Mouse (Mus musculus) MEL (cell line): ENCODE results near the gene Ccr1l1.

Source experiments
- CTCF ChIP-seq, 3 experiments: IDR thresholded peaks in 2 of 3; conservative IDR thresholded peaks in 1 of 3; 2 replicates each; pipeline ENCODE4 v1.5.1; 2011 to 2012; ENCODE audit warnings: low read length in 3 of 3, low read depth in 2 of 3, mild to moderate bottlenecking in 2 of 3, improper control_type of control experiment in 1 of 3, inconsistent platforms in 1 of 3, mixed read lengths in 1 of 3, moderate library complexity in 1 of 3; ENCODE audit not compliant: control insufficient read depth in 1 of 3, insufficient read depth in 1 of 3, poor library complexity in 1 of 3, severe bottlenecking in 1 of 3
- GATA1 ChIP-seq: IDR thresholded peaks from 2 replicates; pipeline ENCODE4 v1.6.1; 2011; ENCODE audit warnings: low read depth, low read length, improper control_type of control experiment
- POLR2A ChIP-seq, 2 experiments: IDR thresholded peaks; 2 replicates each; pipeline ENCODE4 v1.6.1; 2011 to 2012; ENCODE audit warnings: low read length in 2 of 2, mild to moderate bottlenecking in 2 of 2, control low read depth in 1 of 2, improper control_type of control experiment in 1 of 2, low read depth in 1 of 2, moderate library complexity in 1 of 2; ENCODE audit not compliant: control insufficient read depth in 1 of 2, insufficient read depth in 1 of 2, poor library complexity in 1 of 2
- USF1 ChIP-seq: IDR thresholded peaks from 2 replicates; pipeline ENCODE4 v1.6.1; 2014; ENCODE audit warnings: low read depth, mild to moderate bottlenecking, inconsistent platforms, low read length, improper control_type of control experiment, moderate library complexity
- USF2 ChIP-seq, 2 experiments: IDR thresholded peaks; 2 replicates each; pipeline ENCODE4 v1.6.1; 2011 to 2012; ENCODE audit warnings: improper control_type of control experiment in 2 of 2, low read length in 2 of 2, borderline replicate concordance in 1 of 2, inconsistent platforms in 1 of 2, low read depth in 1 of 2, mild to moderate bottlenecking in 1 of 2; ENCODE audit not compliant: insufficient read depth in 1 of 2

DNA sequence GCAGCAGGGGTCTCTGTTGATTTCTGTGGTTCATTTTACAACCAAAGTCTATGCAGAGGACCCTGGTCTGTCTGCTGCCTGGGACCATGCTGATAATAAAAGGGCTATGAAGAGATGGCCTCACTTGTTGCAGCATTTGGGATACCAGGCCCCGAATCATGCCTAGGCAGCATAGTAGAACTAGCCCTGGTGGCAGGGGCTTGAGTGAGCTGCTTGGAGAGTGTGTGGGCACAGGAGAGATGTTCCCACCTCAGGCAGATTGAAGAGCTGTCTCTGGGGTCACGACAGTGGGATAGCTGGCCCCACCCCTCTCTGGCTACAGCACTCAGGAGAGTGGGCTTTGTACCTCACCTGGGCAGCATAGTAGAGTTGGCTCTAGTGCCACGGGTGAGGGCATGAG lies 47.7 kb downstream of the Ccr1l1 start:
- TF ChIP-seq POLR2A (IDR thresholded peaks at IDR 0.05; ENCODE audit: control insufficient read depth in 1 of 2, insufficient read depth in 1 of 2, low read depth in 1 of 2, low read length in 2 of 2, poor library complexity in 1 of 2), result no peak
- TF ChIP-seq USF2 (IDR thresholded peaks at IDR 0.05; ENCODE audit: borderline replicate concordance in 1 of 2, insufficient read depth in 1 of 2, low read depth in 1 of 2, low read length in 2 of 2), result no peak
- TF ChIP-seq CTCF (IDR thresholded peaks at IDR 0.05 in 2 of 3, conservative IDR thresholded peaks at IDR 0.05 in 1 of 3; ENCODE audit: control insufficient read depth in 1 of 3, insufficient read depth in 1 of 3, low read depth in 2 of 3, low read length in 3 of 3, poor library complexity in 1 of 3, severe bottlenecking in 1 of 3), result no peak
- no peak for TF ChIP-seq GATA1
- no peak for TF ChIP-seq USF1
